Mouse (Mus musculus): Measurements from ENCODE around the gene Tfpt. TPM values are rescaled to one million over a fixed set of nuclear protein-coding genes. Genes with fewer than 3 reads are reported as not detected.
"Not testable (repeated sequence)": the region's sequence is repeated elsewhere in the genome, so short reads cannot be mapped to it uniquely, and the experiment has no call there.

Gene Tfpt
- total RNA-seq, 2 experiments from 2014 or later: 10.8 to 17.2 TPM

DNA sequence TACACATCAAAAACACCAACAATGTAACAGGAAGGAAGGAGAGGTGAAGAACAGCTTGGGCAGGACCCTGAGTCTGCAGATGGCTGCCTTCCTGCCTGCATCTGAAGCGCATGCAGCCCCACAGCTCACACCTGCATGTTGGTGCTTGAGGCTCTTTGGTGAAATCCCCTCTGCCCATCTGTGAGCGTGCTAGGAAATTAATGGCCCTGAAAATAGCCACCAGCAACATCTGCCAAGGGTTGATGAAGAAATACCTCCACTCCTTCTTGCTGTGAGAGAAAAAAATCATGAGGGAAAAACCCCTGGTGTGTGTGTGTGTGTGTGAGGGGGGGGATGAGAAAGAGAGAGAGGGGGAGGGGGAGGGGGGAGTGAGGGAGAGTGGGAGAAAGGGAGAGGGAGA lies 49.7 kb downstream of the Tfpt start:
- ATAC-seq (replicated peaks; ENCODE audit: low FRiP score, poor library complexity, severe bottlenecking): no peak

DNA sequence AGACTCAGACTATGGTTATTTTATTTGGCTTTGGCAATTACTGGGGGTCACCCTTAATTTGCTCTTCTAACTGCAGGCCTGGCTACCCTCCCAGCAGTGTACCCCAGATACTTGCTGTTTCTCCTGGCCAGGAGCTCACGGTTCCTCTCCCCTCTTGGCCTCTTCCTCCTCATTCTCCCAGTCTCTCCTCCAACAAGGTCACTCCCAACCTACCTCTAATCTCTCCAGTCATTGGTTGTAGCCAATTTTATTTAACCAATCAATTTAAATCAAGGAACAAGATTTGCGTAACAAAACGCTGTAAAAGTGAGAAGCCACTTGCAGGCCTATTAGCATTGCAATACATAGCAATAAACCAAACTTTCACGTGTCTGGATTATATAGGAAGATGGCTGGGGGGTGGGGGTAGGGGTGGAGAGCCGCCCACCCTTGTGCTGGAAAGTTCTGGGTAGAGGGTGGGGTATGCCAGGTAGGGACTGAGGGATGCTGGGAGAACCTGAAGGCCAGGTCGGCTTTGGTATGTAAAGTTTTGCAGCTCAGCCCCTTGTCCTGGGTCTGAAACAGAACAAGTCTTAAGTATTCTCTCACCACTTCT lies 50.7 kb downstream of the Tfpt start:
- no peak for ATAC-seq (replicated peaks; ENCODE audit: low FRiP score, poor library complexity, severe bottlenecking)

DNA sequence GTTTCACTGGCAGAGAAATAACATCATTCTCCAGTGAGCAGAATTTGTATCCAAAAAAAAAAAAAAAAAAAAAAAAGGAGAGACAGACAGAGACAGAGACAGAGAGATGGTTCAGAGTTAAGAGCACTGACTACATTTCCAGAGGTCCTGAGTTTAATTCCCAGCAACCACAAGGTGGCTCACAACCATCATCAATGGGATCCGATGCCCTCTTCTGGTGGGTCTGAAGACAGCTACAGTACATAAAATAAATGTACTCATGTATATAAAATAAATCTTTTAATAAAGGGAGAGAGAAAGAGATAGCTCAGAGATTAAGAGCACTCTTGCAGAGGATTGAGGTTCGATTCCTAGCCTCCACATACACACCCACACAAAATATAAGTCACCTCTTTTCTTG lies 51.5 kb downstream of the Tfpt start:
- no peak for ATAC-seq (replicated peaks; ENCODE audit: low FRiP score, poor library complexity, severe bottlenecking)

DNA sequence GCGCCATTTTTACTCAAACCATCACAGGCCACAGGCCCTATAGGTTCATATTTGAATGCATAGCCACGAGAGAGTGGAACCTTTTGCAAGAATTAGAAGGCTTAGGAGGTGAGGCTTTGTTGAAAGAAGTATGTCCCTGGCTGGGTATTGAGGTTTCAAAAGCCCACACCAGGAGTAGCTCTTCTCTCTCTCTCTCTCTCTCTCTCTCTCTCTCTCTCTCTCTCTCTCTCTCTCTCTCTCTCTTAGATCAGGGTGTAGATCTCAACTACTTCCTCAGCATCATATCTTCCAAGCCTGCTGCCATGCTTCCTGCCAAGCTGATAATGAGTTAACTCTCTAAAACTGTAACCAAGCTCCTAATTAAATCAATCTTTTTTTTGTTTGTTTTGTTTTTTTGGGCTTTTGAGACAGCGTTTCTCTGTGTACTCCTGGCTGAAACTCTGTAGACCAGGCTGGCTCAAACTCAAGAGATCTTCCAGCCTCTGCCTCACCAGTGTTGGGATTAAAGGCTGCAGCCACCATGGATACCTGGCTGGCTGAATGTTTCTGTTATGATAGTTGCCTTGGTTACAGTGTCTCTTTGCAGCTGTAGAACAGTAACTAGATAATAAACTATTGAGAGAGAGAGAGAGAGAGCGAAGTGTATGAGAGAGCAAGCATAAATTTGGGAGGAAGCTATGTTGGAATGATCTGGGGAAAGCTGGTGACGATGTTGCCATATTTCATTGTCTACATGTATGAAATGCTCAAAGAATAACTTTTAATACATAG lies 53.2 kb downstream of the Tfpt start:
- ATAC-seq (replicated peaks; ENCODE audit: low FRiP score, poor library complexity, severe bottlenecking): no peak

DNA sequence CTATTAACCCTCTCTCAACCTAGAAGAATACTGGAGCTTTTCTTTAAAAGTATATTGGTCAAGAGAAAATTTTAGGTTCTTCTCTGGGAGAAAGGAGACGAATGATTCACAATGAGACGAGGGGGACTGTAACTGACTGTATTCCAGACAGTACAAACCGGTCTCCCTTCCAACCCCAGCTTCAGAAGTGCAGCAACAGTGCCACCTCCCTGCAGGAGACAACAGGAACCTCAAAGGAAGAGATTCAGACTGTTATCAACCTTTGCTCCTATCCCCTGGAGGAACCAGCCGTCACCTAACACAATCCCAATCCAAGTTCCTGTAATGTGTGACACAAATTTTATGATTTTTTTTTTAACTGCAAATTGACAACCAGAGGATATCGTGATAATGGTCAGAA lies 55.5 kb downstream of the Tfpt start:
- no peak for ATAC-seq (replicated peaks; ENCODE audit: low FRiP score, poor library complexity, severe bottlenecking)

DNA sequence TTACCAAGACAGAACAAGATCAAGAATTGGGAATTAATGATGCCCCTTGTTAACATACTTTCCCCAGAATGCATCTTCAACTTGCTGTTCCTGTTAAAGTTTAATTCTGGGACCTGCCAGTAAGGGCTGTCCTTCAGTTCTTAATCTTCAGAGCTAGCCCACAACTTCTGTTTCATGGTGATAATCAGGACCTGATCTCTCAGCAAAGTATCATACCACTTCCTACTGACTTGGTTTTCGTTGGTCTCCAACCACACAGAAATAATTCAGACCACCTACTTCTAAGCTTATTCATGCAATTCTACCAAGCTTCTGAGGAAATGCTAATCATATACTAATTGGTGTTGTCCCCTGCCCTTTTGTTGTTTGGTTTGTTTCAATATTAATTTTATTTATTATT lies 57.9 kb downstream of the Tfpt start:
- ATAC-seq (replicated peaks; ENCODE audit: low FRiP score, poor library complexity, severe bottlenecking): no peak

DNA sequence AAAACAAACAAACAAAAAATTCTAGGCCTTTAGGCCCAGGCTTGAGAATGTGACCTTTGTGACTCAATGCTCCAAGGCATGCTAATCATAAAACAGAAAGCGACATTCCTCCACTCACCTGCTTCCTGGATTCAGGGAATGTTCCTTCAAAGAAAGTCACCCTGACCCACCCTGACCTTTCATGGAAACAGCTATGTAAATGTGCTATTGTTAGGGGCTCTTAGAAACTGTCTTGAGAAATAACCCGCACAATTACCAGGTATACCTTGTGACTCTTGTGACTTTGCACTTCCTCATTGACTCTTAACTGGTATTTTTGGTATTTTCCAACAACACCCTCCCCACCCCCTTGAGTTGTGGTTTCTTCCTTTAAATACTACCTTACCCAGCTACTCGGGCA lies 59.1 kb downstream of the Tfpt start:
- not testable (repeated sequence) for ATAC-seq (replicated peaks; ENCODE audit: low FRiP score, poor library complexity, severe bottlenecking)

Other genes with a start within 250 kb of the Tfpt start
- gene Cacng8, start 239.2 kb downstream of the Tfpt start, total RNA-seq (2015; ENCODE audit: low replicate concordance): not detected in 2 replicates
- not detected in 2 replicates for gene Cacng8, start 239.2 kb downstream of the Tfpt start, total RNA-seq (2017; ENCODE audit: low replicate concordance)
- not detected in 2 replicates for gene Cacng6, start 205.7 kb downstream of the Tfpt start, total RNA-seq (2015; ENCODE audit: low replicate concordance)
- not detected in 2 replicates for gene Cacng6, start 205.7 kb downstream of the Tfpt start, total RNA-seq (2017; ENCODE audit: low replicate concordance)
- 1.7 TPM in 1 of 2 replicates, not detected in the other for gene Tarm1, start 127.3 kb downstream of the Tfpt start, total RNA-seq (2015; ENCODE audit: low replicate concordance)
- 0.90 and 1.4 TPM in 2 replicates for gene Tarm1, start 127.3 kb downstream of the Tfpt start, total RNA-seq (2017; ENCODE audit: low replicate concordance)
- not detected in 2 replicates for gene Oscar, start 13.8 kb downstream of the Tfpt start, total RNA-seq (2015; ENCODE audit: low replicate concordance)
- gene Oscar, start 13.8 kb downstream of the Tfpt start, total RNA-seq (2017; ENCODE audit: low replicate concordance): not detected in 2 replicates
- gene Ndufa3, start 12.6 kb downstream of the Tfpt start, total RNA-seq (2015; ENCODE audit: low replicate concordance): 127 and 193 TPM in 2 replicates
- 80.0 and 93.3 TPM in 2 replicates for gene Ndufa3, start 12.6 kb downstream of the Tfpt start, total RNA-seq (2017; ENCODE audit: low replicate concordance)
- gene Prpf31, start 56 bp upstream of the Tfpt start, total RNA-seq (2015; ENCODE audit: low replicate concordance): 14.3 and 23.4 TPM in 2 replicates
- 13.5 and 19.8 TPM in 2 replicates for gene Prpf31, start 56 bp upstream of the Tfpt start, total RNA-seq (2017; ENCODE audit: low replicate concordance)
- 109 and 150 TPM in 2 replicates for gene Cnot3, start 15.3 kb upstream of the Tfpt start, total RNA-seq (2015; ENCODE audit: low replicate concordance)
- gene Cnot3, start 15.3 kb upstream of the Tfpt start, total RNA-seq (2017; ENCODE audit: low replicate concordance): 47.9 and 91.2 TPM in 2 replicates
- 2.5 and 8.8 TPM in 2 replicates for gene Leng1, start 35.9 kb upstream of the Tfpt start, total RNA-seq (2015; ENCODE audit: low replicate concordance)
- 2.7 and 3.0 TPM in 2 replicates for gene Leng1, start 35.9 kb upstream of the Tfpt start, total RNA-seq (2017; ENCODE audit: low replicate concordance)
- 6.7 TPM in 1 of 2 replicates, not detected in the other for gene Tmc4, start 47.6 kb upstream of the Tfpt start, total RNA-seq (2015; ENCODE audit: low replicate concordance)
- gene Tmc4, start 47.6 kb upstream of the Tfpt start, total RNA-seq (2017; ENCODE audit: low replicate concordance): 0.77 TPM in 1 of 2 replicates, not detected in the other
- gene Tsen34, start 62.9 kb upstream of the Tfpt start, total RNA-seq (2015; ENCODE audit: low replicate concordance): 1.7 TPM in 1 of 2 replicates, not detected in the other
- 3.0 and 3.1 TPM in 2 replicates for gene Tsen34, start 62.9 kb upstream of the Tfpt start, total RNA-seq (2017; ENCODE audit: low replicate concordance)
- 17.7 and 29.3 TPM in 2 replicates for gene Mboat7, start 63.6 kb upstream of the Tfpt start, total RNA-seq (2015; ENCODE audit: low replicate concordance)
- gene Mboat7, start 63.6 kb upstream of the Tfpt start, total RNA-seq (2017; ENCODE audit: low replicate concordance): 1.0 and 6.4 TPM in 2 replicates
- gene Rps9, start 74.1 kb upstream of the Tfpt start, total RNA-seq (2015; ENCODE audit: low replicate concordance): 482 and 547 TPM in 2 replicates
- 300 and 652 TPM in 2 replicates for gene Rps9, start 74.1 kb upstream of the Tfpt start, total RNA-seq (2017; ENCODE audit: low replicate concordance)
- gene Pirb, start 90.5 kb upstream of the Tfpt start, total RNA-seq (2015; ENCODE audit: low replicate concordance): 27.7 and 27.8 TPM in 2 replicates
- 4.8 and 6.4 TPM in 2 replicates for gene Pirb, start 90.5 kb upstream of the Tfpt start, total RNA-seq (2017; ENCODE audit: low replicate concordance)
- not detected in 2 replicates for gene Gm15448, start 195.8 kb upstream of the Tfpt start, total RNA-seq (2015; ENCODE audit: low replicate concordance)
- 1.5 and 2.6 TPM in 2 replicates for gene Gm15448, start 195.8 kb upstream of the Tfpt start, total RNA-seq (2017; ENCODE audit: low replicate concordance)
- 3.2 and 13.4 TPM in 2 replicates for gene Pira2, start 215.1 kb upstream of the Tfpt start, total RNA-seq (2015; ENCODE audit: low replicate concordance)
- gene Pira2, start 215.1 kb upstream of the Tfpt start, total RNA-seq (2017; ENCODE audit: low replicate concordance): 1.8 and 6.2 TPM in 2 replicates